Mouse (Mus musculus) adrenal gland, adult 2 months (tissue): ENCODE measurements at regions not wholly inside any gene's neighbourhood (a gene's known extent, or its start where the extent isn't known, plus 50 kb on each side); places are given as distances from the start of the nearest gene placed in this dataset.

Experiments
- DNase-seq: peaks from one replicate; pipeline ENCODE4 v3.0.0; 2021

DNA sequence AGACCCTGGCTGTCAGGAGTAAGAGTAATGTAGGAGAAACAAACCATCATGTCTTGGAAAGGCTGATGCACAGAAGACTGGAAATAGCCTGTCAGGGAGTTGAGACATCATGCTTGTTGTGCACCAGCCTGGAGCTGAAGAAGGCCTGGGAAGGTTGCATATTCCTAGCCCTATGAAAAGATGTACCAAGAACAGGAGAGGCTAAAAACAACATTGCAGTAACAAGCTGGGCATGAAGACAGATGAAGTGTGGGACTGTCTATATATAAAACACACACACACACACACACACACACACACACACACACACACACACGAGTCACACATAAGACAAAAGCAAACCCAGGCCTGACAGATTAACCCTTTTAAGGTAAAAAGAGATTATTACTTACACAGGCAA is 185.1 kb upstream of the Tmem72 start:
- DNase-seq: no peak

DNA sequence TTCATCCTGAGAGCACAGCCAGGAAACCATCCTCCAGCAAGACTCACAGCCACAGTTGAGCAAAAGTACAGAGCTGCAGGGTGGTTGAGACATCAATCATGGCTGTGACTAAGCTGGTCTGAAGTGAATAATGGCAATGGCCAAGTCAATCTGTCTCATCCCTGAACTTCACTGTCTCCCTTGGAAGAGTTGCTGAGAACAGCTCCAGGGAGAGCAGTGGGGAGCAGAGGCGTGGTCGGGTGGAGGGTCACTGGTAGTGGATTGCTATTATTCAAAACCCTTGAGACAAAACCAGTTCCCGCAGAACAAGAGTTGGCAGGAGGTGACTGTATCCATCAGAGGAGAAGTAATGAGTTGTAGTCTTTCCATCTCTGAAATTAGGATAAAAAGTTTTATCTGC is 185.7 kb upstream of the Tmem72 start:
- DNase-seq: peak; percentile 73

DNA sequence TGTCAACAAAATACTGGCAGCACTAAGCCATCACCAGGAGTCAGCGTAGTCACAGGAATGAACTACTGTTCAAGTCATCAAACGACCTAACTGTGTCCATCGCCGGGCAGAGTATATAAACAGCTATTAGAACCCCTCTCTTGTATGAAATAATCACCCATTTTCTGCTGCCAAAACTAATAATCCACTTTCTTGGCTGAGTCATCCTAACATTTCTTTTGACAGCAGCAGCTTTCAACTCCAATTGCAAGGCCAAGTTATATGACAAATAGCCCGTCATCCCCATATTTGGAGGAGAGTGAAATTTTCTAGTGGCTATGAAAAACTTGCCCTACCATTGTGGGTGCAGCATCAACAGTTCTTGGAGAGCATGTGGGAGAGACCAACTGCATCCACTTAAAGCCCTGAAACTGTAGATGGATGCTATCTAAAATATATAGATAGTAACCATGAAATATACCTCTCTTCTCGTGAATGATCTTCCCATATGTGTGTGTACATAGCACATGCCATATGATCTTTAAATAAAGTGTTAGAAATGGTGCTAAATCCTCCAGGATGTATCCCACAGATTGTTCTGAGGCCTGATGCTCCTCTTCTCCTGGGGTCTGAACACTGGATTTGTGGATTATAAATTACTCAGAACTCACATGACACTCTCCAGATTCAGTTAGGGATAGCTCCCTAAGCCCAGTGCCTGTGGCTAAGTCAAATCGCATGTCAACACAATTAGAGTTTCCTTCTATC is 189.9 kb upstream of the Tmem72 start:
- DNase-seq: peak; percentile 28

DNA sequence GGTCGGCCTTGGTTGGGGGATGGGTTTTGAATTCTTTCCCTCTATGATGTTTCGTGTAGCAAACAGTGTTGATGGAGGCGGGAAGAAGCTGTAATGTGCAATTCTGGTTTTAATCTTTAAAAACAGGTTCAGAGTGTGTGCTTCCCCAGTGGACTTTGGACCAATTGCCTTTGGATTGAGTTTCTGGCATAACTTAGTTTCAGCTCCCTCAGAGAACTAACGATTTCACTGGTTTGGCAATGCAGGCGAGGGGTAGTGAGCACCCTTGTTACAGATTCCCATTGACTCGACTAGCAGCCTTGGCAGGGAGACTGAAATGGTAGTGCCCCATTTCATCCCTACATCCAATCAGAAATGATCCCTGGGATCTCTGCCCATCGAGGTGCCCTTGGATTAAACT is 193.9 kb upstream of the Tmem72 start:
- DNase-seq: no peak

DNA sequence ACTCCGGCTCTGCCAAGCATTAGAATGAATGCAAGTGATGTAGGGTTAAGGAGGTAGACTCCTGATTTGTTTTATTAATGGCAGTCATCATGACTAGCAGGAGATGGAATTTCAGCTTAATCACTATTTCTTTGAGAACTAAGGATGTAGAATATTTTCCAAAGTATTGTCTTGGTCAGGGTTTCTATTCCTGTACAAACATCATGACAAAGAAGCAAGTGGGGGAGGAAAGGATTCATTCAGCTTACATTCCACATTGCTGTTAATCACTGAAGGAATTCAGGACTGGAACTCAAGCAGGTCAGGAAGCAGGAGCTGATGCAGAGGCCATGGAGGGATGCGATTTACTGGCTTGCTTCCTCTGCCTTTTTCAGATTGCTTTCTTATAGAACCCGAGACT is 195.4 kb upstream of the Tmem72 start:
- no peak for DNase-seq

DNA sequence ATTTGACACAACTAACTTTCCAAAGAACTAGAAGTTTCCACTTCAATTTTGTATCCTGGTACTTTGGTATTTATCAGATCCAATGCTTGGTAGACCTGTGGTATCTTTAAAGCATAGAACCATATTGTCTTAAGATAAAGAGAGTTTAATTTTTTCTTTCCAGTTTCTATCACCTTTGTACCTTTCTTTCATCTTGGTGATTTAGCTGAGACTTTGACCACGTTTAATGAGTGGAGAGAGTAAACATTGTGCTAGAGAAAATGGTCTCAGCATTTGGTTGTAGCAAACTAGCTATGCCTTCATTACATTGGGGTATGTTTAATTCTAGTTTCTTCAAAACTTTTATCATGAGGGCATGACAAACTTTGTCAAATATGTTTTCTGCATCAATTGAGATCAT is 197.4 kb upstream of the Tmem72 start:
- no peak for DNase-seq

DNA sequence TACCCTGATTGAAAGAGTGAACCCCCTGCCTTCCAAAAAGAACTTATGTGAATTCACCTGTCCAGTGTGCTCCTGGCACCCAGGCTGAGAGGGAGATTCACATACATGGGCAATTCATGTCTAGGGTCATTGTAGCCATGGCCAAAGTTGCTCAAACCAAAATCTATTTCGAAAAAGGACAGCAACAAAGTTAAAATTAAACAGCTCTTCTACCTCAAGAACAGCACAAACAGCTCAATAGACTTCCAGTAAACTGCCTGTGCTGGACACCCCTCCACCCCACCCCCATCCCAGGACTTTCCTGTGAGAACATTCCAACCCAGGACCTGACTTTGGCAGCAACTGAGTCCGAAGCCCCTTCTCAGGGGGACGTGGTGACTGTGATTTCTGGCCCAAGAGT is 218.3 kb upstream of the Tmem72 start:
- DNase-seq: no peak

DNA sequence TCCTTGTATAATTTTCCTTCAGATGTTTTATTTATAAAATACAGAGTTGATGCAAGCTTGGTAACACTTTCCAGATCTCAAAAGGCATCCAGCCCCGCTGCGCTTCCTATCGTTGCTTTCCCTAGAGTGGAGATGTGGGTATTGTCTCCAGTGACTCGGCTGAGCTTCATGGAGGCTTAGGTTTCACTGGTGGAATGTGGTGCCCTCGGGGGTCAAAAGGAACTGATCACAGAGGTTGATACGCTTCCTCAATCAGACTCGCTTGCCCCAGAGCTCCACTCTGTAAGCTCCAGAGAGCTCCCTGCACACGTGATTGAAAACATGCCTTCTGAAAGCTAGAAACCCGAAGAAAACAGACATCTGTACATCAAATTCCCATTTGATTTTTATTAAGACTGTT is 224.9 kb upstream of the Tmem72 start:
- no peak for DNase-seq

DNA sequence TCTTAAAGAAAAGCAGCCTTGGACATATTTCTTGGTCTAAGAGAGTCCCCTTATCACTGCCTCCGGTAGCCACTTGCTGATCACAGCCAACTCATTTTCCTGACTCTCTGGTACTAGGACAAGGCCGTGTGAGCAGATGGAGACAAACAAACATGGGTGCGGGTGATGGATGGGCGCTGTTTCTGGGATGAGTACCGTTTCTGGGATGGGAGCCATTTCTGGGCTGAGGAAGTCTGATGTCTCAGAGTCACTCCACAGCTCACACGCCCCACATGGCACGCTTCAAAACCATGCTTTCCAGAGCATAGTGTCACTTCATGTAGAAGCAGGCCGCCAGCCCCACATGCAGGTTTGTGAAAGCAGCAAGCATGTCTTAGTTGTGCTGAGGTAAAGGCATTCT is 225.6 kb upstream of the Cxcl12 start:
- DNase-seq: no peak

DNA sequence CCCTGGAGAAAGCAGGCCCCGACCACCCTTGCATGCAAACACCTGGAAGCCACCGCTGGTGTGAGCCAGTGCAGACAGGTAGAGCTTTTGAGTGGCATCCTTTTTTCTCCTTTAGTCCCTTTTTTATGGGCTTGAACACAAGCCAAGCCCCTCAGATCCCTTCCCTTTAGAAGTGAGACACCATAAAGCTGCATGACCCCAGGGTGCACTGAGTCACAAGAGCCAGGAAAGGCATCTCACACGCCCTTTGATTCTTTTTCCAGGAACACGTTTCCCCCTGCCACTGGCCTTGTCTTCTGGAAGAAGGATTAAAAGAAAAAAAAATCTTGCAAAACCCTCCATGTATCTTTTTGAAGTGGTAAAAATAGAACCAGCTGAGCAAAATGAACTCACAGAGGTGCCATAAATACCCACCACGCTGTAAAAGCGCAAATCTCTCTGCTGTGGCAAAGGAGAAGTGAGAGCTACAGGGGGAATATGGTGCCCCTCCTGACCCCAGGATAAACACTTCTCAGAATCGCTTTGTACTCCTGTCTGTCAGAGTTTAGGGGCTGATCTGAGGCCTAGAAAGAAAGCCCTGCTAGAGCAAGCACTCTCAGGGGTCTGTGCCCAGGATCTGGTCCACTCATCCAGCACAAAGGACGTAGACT is 222.1 kb upstream of the Cxcl12 start:
- DNase-seq: no peak

DNA sequence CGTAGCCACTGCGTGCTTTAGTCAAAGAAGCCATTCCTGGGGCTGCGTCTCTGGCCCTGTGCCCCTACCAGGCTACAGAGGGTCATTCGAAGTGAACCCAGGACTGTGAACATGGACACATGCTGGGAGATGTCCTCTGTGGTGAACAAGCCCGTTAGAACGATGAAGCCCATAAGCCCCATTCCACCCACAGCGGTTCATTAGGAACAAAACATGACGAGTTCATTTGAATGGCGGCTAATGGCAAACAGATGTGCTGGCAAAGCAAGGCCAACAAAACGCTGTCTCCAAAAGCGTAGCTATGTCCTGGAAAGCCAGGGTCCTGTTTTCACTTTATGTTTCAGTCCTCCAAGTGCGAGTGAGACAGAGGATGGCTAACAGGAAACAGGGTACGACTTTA is 208.7 kb upstream of the Cxcl12 start:
- no peak for DNase-seq

DNA sequence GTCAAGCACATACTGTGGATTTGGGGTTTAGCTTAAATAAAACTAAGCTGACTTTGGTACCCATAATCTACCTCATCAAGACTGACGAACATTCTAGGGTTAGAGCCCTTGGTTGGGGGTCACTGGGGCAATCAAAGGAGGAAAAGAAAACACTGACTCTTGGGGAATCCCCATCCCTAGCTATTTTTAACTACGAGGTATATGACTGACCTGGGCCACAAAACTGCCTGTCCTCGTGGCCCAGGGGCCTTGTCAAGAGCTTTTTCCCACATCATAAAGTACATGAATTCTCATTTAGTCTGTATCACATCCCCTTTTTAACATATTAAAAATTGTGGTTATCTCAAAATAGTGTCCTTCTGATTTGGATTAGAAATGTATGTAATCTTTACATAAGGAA is 207.7 kb upstream of the Cxcl12 start:
- no peak for DNase-seq

DNA sequence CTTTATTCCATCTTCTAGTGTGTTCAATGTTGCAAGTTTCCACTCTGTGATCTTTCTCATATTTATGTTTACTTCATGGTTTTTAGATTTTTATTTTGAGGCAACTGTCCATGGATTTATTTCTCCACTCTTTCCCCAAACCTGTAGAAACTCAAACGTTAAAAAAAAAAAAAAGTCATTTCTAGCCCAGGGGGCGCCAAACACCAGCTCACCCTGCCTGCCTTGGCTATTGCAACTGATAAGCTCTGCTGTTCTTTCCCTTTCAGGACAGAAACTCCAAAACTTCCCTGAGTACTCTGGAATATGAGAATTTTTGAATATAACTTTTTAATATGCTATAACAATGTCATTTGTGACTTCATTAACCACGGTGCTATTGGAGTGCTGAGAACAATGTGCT is 201.9 kb upstream of the Cxcl12 start:
- DNase-seq: peak; percentile 13

DNA sequence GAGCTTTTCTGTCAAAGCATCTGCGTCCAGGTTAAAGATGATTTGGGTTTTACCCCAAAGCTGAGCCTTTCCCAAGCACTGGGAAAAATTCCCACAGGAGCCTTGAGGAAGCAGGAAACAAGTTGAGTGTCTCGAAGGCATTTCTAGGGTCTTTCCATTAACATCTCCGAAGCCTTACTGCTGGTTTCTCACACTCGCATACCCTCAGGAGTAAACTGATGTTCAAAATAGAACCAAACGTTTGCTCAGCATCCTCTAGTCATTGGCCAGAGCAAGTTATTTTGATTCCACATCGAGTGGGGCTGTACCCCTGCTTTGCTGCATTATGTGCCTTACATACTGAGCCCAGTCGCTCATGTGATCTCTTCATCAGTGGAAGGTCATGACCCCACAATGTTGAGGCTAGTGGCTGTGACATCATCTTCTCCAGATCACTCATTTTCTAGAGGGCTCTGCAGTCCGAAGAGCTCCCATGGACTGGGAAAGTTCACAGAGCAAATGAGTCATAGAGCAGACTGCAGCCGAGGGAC is 198.9 kb upstream of the Cxcl12 start:
- DNase-seq: peak; percentile 4

DNA sequence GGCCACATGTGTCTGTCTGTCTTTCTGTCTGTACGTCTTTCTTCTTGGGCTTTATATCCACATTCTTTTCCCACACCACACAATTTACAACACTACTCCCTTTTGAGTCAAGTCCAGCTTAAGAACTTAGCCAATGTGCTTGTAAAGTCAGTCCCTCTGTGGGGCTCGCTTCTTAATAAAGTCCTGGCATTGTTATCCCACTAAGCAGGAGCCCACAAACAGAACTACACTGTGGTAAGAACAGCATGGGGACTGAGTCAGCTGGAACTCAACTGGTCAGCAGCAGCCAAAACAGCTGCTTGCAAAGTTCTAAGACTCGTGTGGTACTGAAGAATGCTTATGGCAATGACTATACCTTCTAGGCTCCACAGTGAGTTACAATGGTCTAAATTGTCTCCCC is 193.5 kb upstream of the Cxcl12 start:
- DNase-seq: no peak

DNA sequence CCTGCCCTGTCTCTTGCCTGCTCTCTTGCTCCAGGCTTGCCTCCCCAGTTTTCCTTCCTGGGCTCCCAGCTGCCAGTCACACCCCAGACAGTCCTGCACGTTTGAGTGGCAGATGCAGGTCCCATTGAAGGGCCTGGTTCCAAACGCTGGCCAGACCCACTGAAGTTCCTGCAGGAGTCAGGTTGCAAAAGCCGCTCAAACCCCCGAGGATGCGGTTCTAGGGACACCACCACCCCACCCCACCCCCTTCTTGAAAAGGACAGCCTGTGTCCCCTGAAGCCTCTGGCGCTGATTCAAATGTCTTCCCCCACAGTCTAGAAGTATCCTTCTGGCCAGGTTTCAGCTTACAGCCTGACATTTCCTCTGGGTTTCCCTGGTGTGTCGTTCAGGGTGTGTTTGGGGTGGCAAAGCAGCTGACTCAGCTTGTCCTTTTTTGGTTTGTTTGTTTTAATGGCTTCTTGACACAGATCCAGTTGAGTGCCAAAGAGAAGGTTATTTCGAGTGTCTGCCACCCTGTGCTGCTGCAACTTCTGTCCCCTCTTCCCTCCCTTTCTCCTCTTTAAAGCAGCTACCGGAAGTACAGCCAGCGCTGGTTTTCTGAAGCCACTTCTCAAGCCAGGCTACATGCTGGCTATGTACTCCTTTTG is 187.9 kb upstream of the Cxcl12 start:
- DNase-seq: peak; percentile 8

DNA sequence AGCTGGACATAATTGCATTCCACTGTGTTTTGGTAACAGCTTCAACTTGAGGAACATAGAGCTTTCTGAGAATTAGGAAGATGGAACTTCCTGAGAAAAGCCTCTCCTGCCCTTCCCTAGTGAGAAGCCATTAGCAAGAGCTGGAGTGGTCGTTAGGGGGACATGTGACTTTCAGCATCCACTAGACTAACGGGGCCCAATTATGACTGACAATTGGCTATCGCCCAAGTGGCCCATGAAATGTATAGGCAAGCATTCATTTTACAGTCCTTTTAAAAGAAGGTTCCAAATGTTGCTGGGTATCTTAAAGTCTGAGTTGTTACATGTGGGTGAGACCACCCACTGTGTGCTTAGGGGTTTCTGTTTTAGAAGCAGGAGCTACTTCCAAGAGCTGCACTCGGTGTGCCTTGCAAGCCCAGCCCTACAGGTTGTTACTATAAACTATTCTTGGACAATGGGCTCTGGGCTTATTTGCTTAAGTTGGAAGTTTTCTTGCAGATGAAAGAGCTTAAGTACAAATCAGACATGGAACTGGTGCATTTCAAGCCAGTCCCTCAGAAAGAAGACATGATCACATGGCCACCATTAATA is 183.1 kb upstream of the Cxcl12 start:
- DNase-seq: no peak

DNA sequence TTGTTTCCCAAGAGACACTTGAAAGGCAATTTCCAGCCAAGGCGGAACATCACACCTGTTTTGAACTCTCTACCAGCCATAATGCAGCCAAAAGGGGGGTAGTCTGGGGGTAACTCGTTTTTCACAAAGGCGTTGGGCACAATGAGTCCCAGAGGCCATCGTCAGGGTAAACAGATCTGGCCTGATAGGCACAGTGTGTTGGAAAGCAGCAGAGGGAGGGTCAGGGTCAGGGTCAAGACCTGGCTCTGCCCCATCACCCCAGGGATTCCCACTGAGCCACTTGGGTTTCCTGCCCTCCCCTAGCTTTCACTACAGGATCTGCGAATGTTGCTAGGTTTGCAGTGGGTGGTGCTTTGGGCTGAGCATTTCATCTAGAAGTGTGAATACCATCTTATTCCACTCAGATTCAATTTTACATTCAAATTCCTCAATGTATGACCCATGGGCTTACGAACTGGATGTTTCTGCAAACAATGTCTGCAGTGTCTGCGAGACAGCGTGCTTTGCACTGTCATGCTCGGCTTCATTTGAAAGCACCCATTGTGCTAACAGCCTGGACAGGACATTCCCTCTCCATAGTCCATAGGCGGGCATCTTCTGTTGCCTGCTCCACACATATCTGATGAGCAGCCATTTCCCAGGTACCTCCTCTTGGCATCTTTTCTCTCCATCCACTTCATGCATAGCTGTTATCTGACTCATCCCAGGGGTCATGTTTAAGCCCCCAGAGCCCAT is 181.9 kb upstream of the Cxcl12 start:
- no peak for DNase-seq

DNA sequence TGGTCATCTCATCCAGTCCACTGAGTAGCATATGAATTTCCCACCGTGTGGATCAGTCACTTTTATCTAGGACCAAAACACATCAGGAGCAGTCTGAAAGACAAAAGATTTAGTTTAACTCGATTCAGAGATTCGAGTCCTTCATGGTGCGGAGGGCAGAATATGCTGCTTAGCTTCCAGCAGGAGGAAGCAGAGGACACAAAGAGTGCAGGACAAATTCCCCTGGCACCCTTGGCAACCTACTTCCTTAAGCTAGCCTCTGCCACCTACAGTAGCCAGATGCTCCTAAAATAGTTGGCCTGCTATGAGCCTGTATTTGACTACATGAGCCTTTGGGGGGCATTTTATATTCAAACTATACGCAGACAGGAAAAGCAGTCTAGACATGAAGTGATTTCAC is 181.1 kb upstream of the Cxcl12 start:
- DNase-seq: no peak

DNA sequence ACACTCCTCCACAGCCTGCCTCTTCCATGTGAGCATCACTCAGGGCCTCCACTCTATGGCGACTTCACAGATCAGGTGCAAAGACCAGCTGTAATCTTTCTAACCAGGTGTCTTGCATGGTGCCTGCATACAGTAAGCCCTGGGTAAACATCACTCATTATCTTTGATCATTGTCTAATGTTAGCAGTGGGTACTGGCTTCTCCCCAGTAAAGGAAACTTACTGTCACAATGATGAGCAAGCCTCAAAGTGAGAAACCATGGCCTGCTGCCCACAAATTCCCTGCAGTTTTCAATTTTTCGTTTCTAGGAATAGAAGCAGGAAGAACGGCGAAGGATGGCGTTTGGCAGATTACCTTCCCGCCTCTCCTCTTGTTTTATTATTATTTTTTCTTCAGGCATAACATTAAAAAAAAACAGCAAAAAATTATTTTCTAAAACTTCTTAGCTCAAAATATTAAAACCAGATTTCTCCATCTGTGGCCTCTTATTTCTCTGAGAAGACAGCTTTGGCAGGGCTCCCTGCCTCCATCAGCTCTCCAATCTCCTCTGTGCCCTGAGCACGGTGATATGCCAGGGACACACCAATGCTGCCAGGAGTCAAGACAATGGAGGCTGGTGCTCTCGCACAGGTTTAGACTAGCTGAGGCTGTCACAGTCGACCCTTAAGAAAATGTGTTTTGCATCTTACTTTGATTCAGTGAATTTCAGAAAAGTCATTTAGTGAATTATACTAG is 169.2 kb upstream of the Cxcl12 start:
- DNase-seq: no peak

DNA sequence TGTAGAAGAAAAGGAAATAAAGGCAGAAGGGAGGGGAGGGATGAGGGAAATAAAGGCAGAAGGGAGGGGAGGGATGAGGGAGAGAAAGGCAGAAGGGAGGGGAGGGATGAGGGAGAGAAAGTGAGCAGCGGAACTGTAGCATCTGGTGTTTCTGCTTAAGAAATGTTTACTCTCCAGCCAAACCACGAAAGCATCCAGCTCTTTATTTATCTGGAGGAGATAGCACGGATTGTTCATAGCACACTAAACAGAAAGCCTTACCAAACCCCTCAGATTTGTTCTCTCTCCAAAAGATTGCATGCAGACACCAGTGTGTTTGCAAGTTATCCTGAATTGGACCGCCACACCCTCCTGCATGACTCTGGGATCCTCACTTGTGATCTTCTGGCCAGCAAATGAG is 168.4 kb upstream of the Cxcl12 start:
- no peak for DNase-seq
